Mouse (Mus musculus) kidney, embryonic 16.5 days (tissue): ENCODE measurements around the gene 0610010F05Rik. TPM values are rescaled to one million over a fixed set of nuclear protein-coding genes. Genes with fewer than 3 reads are reported as not detected.
A peak's percentile ranks its signal among the peaks of the same experiment; 100 is the strongest.

ENCODE experiments used
- ATAC-seq: fragments of 200-750 bp; cut with Nextera tagmentation; 2 replicates; pipeline ENCODE4 v1.8.0; 2017; ENCODE audit warnings: moderate TSS enrichment; ENCODE audit not compliant: low FRiP score, low TSS enrichment
- H3K27ac ChIP-seq: fragments of 300-500 bp; sonication (generic); 2 replicates; pipeline ENCODE4 v1.5.1; 2014; ENCODE audit warnings: low read length
- H3K27me3 ChIP-seq: fragments of 300-500 bp; sonication (generic); 2 replicates; pipeline ENCODE4 v1.6.1; 2014; ENCODE audit warnings: low read length, control low read depth, mixed read lengths; ENCODE audit not compliant: insufficient read depth
- H3K36me3 ChIP-seq: fragments of 300-500 bp; sonication (generic); 2 replicates; pipeline ENCODE4 v1.6.1; 2014; ENCODE audit warnings: low read length, control low read depth, mixed read lengths; ENCODE audit not compliant: insufficient read depth
- H3K4me1 ChIP-seq: fragments of 300-500 bp; sonication (generic); 2 replicates; pipeline ENCODE4 v1.6.1; 2014; ENCODE audit warnings: low read length, control low read depth, mixed read lengths; ENCODE audit not compliant: insufficient read depth
- H3K4me2 ChIP-seq: fragments of 300-500 bp; sonication (generic); replicated peaks from 2 replicates; pipeline ENCODE4 v1.6.1; 2014; ENCODE audit warnings: low read depth, low read length
- H3K4me3 ChIP-seq: fragments of 300-500 bp; sonication (generic); 2 replicates; pipeline ENCODE4 v1.5.1; 2014; ENCODE audit warnings: mild to moderate bottlenecking, low read length
- H3K9ac ChIP-seq: fragments of 300-500 bp; sonication (generic); replicated peaks from 2 replicates; pipeline ENCODE4 v1.6.1; 2014; ENCODE audit warnings: low read length
- H3K9me3 ChIP-seq: fragments of 300-500 bp; sonication (generic); 2 replicates; pipeline ENCODE4 v1.6.1; 2016; ENCODE audit warnings: low read length, control low read depth
- whole genome bisulfite sequencing: fragments of 180-500 bp; shearing (Covaris S2); extraction: QIAGEN DNeasy Blood & Tissue Kit; methylation state at CpG from one replicate; pipeline ENCODE4 v1.1.7; 2014; 5-methylcytosine and 5-hydroxymethylcytosine counted together
- polyA plus RNA-seq: library from polyadenylated mRNA; unstranded; fragments of >200 nt; fragmentation: Nextera tagmentation; extraction: Ambion mirVana; gene quantifications from 2 replicates; pipeline ENCODE4 v1.2.1, GENCODE M21; 2015

0610010F05Rik gene
- polyA plus RNA-seq: 22.5 and 24.8 TPM in 2 replicates

- Histone ChIP-seq H3K4me1 (no peaks in the 10 kb centered on the region), H3K27me3 (no peaks in the 10 kb centered on the region), H3K27ac (peak within 1 kb of the TSS; percentile 81), H3K4me3 (peak within 1 kb of the TSS; percentile 94), H3K36me3 (no peaks in the 10 kb centered on the region), H3K9ac (peak within 1 kb of the TSS; percentile 94), H3K9me3 (no peaks in the 10 kb centered on the region), H3K4me2 (peak within 1 kb of the TSS; percentile 85)
- peak; percentile 100 for ATAC-seq
- under 1% methylated on average over 82 of the region's 103 CpGs for WGBS
These were observed at the start of gene 0610010F05Rik for GRCm38 (mm10) chr11:23632945-23633878. Gene 0610010F05Rik, minus strand, starts transcription at chr11:23633639.

- 87% methylated on average over 5 of the region's 5 CpGs for WGBS
- no peak overlapping the region for H3K27ac ChIP-seq
These were observed 49.1 kb upstream of the 0610010F05Rik start for GRCm38 (mm10) chr11:23682561-23682960.

GRCm38 (mm10) chr11:23680435-23680950, 47.1 kb upstream of the 0610010F05Rik start:
- no peaks in the 10 kb centered on the region for H3K9me3 ChIP-seq
- H3K27me3 ChIP-seq: no peaks in the 10 kb centered on the region
- no peak overlapping the region for H3K4me3 ChIP-seq
- 95% methylated on average over 6 of the region's 6 CpGs for WGBS
- H3K36me3 ChIP-seq: peaks cover 42% of the 10 kb centered on the region
- no peak overlapping the region for H3K27ac ChIP-seq
- no peak overlapping the region for H3K9ac ChIP-seq
- ATAC-seq: no peak
- H3K4me2 ChIP-seq: no peak overlapping the region
- no peaks in the 10 kb centered on the region for H3K4me1 ChIP-seq

More at GRCm38 (mm10) chr11:23682561-23682960, 49.1 kb upstream of the 0610010F05Rik start:
- Histone ChIP-seq H3K4me1 (no peaks in the 10 kb centered on the region), H3K9ac (no peak overlapping the region), H3K9me3 (no peaks in the 10 kb centered on the region), H3K36me3 (peaks cover 28% of the 10 kb centered on the region), H3K4me3 (no peak overlapping the region), H3K27me3 (no peaks in the 10 kb centered on the region), H3K4me2 (no peak overlapping the region)
- ATAC-seq: no peak

GRCm38 (mm10) chr11:23679044-23679642, 45.7 kb upstream of the 0610010F05Rik start:
- Histone ChIP-seq H3K9ac (no peak overlapping the region), H3K36me3 (peaks cover 45% of the 10 kb centered on the region), H3K4me1 (no peaks in the 10 kb centered on the region), H3K27me3 (no peaks in the 10 kb centered on the region), H3K4me2 (no peak overlapping the region), H3K4me3 (no peak overlapping the region), H3K9me3 (no peaks in the 10 kb centered on the region), H3K27ac (no peak overlapping the region)
- WGBS: 46% methylated on average over 3 of the region's 3 CpGs
- 0 out of 2 replicates have a peak, but pooled peaks have one; percentile 31 for ATAC-seq

- Histone ChIP-seq H3K4me3 (no peak overlapping the region), H3K27me3 (no peaks in the 10 kb centered on the region), H3K4me1 (no peaks in the 10 kb centered on the region), H3K36me3 (peaks cover 47% of the 10 kb centered on the region), H3K9me3 (no peaks in the 10 kb centered on the region), H3K27ac (no peak overlapping the region), H3K4me2 (no peak overlapping the region), H3K9ac (no peak overlapping the region)
- WGBS: 89% methylated on average over 5 of the region's 5 CpGs
- no peak for ATAC-seq
These were observed 42.7 kb upstream of the 0610010F05Rik start for GRCm38 (mm10) chr11:23676100-23676499.

GRCm38 (mm10) chr11:23672256-23672749, 38.9 kb upstream of the 0610010F05Rik start:
- Histone ChIP-seq H3K9ac (no peak overlapping the region), H3K9me3 (no peaks in the 10 kb centered on the region), H3K4me3 (no peak overlapping the region), H3K4me2 (no peak overlapping the region), H3K27me3 (no peaks in the 10 kb centered on the region), H3K36me3 (peaks cover 32% of the 10 kb centered on the region), H3K27ac (no peak overlapping the region), H3K4me1 (0 out of 2 replicates have a peak, but pooled peaks cover 3% of the 10 kb centered on the region)
- WGBS: 72% methylated on average over 4 of the region's 4 CpGs
- no peak for ATAC-seq

- WGBS: 29% methylated on average over 3 of the region's 3 CpGs
- no peak overlapping the region for H3K9ac ChIP-seq
These were observed 33.7 kb upstream of the 0610010F05Rik start for GRCm38 (mm10) chr11:23667128-23667527.

GRCm38 (mm10) chr11:23666526-23666925, 33.1 kb upstream of the 0610010F05Rik start:
- H3K27me3 ChIP-seq: no peaks in the 10 kb centered on the region
- H3K9me3 ChIP-seq: no peaks in the 10 kb centered on the region
- H3K27ac ChIP-seq: peak overlapping the region; percentile 95
- peak overlapping the region; percentile 85 for H3K9ac ChIP-seq
- H3K4me3 ChIP-seq: peak overlapping the region; percentile 69
- H3K36me3 ChIP-seq: 0 out of 2 replicates have a peak, but pooled peaks cover 4% of the 10 kb centered on the region
- H3K4me2 ChIP-seq: peak overlapping the region; percentile 74
- WGBS: 6% methylated on average over 5 of the region's 5 CpGs
- no peak for ATAC-seq
- peaks cover 11% of the 10 kb centered on the region for H3K4me1 ChIP-seq

More at GRCm38 (mm10) chr11:23667128-23667527, 33.7 kb upstream of the 0610010F05Rik start:
- no peak overlapping the region for H3K27ac ChIP-seq
- no peak for ATAC-seq
- no peaks in the 10 kb centered on the region for H3K9me3 ChIP-seq
- 0 out of 2 replicates have a peak, but pooled peaks cover 4% of the 10 kb centered on the region for H3K36me3 ChIP-seq
- H3K4me2 ChIP-seq: peak overlapping the region; percentile 74
- no peaks in the 10 kb centered on the region for H3K27me3 ChIP-seq
- peak overlapping the region; percentile 69 for H3K4me3 ChIP-seq
- H3K4me1 ChIP-seq: peaks cover 11% of the 10 kb centered on the region

GRCm38 (mm10) chr11:23665798-23666501, 32.5 kb upstream of the 0610010F05Rik start, which contains the start of gene Pex13:
Gene Pex13, minus strand, starts transcription at chr11:23665959.
- WGBS: 0% methylated on average over 47 of the region's 49 CpGs
- H3K4me3 ChIP-seq: peak within 1 kb of the TSS; percentile 69
- 0 out of 2 replicates have a peak, but pooled peaks cover 4% of the 10 kb centered on the region for H3K36me3 ChIP-seq
- H3K9me3 ChIP-seq: no peaks in the 10 kb centered on the region
- peak within 1 kb of the TSS; percentile 74 for H3K4me2 ChIP-seq
- peak within 1 kb of the TSS; percentile 95 for H3K27ac ChIP-seq
- peak; percentile 99 for ATAC-seq
- no peaks in the 10 kb centered on the region for H3K27me3 ChIP-seq
- peak within 1 kb of the TSS; percentile 85 for H3K9ac ChIP-seq
- peaks cover 12% of the 10 kb centered on the region for H3K4me1 ChIP-seq
